Mouse (Mus musculus): ENCODE data around the gene Magi3.

The Magi3 gene

GRCm38 (mm10) chr3:104032086-104032485 is 188.1 kb downstream of the Magi3 start:
- DNase-seq (ENCODE audit: low spot score): no peak

GRCm38 (mm10) chr3:104026938-104027337 is 193.2 kb downstream of the Magi3 start:
- peak; percentile 29 for DNase-seq (ENCODE audit: low spot score)

GRCm38 (mm10) chr3:104020101-104020500 is 200.1 kb downstream of the Magi3 start:
- DNase-seq (ENCODE audit: low spot score): no peak

- no peak for DNase-seq (ENCODE audit: low spot score)
Observed at GRCm38 (mm10) chr3:104019453-104019852, 200.7 kb downstream of the Magi3 start.

GRCm38 (mm10) chr3:104017931-104018330 is 202.2 kb downstream of the Magi3 start:
- no peak for DNase-seq (ENCODE audit: low spot score)

- no peak for DNase-seq (ENCODE audit: low spot score)
Observed at GRCm38 (mm10) chr3:104011972-104012371, 208.2 kb downstream of the Magi3 start.

GRCm38 (mm10) chr3:104009924-104010662 is 210.1 kb downstream of the Magi3 start:
- peak; percentile 14 for DNase-seq (ENCODE audit: low spot score)

- DNase-seq (ENCODE audit: low spot score): no peak
Observed at GRCm38 (mm10) chr3:104007479-104007878, 212.7 kb downstream of the Magi3 start.

GRCm38 (mm10) chr3:104006896-104007466 is 213.2 kb downstream of the Magi3 start:
- no peak for DNase-seq (ENCODE audit: low spot score)

GRCm38 (mm10) chr3:103998724-103999123 is 221.4 kb downstream of the Magi3 start:
- DNase-seq (ENCODE audit: low spot score): no peak

- no peak for DNase-seq (ENCODE audit: low spot score)
Observed at GRCm38 (mm10) chr3:103991271-103991670, 228.9 kb downstream of the Magi3 start.

GRCm38 (mm10) chr3:103989352-103989751 is 230.8 kb downstream of the Magi3 start:
- no peak for DNase-seq (ENCODE audit: low spot score)

GRCm38 (mm10) chr3:103987831-103988432 is 232.2 kb downstream of the Magi3 start:
- DNase-seq (ENCODE audit: low spot score): no peak

- DNase-seq (ENCODE audit: low spot score): no peak
Observed at GRCm38 (mm10) chr3:103985194-103985593, 235.0 kb downstream of the Magi3 start.

GRCm38 (mm10) chr3:103984556-103984955 is 235.6 kb downstream of the Magi3 start:
- no peak for DNase-seq (ENCODE audit: low spot score)

- no peak for DNase-seq (ENCODE audit: low spot score)
Observed at GRCm38 (mm10) chr3:103971157-103971556, 249.0 kb downstream of the Magi3 start.

GRCm38 (mm10) chr3:103968701-103969100 is 251.5 kb downstream of the Magi3 start:
- DNase-seq (ENCODE audit: low spot score): no peak

GRCm38 (mm10) chr3:103967861-103968691 is 252.1 kb downstream of the Magi3 start, which contains the start of gene Phtf1:
Gene Phtf1 (plus strand): TSS chr3:103968110.
- DNase-seq (ENCODE audit: low spot score): peak; percentile 89

GRCm38 (mm10) chr3:103967231-103967630 is 252.9 kb downstream of the Magi3 start:
- no peak for DNase-seq (ENCODE audit: low spot score)

Data from embryo, embryonic 10 days (tissue).